Mouse (Mus musculus): ENCODE results near the gene Dnah1. TPM values are rescaled to one million over a fixed set of nuclear protein-coding genes. Genes with fewer than 3 reads are reported as not detected.

Gene Dnah1
- polyA plus RNA-seq, 2 experiments from 2014 or later, result 0.04 TPM; not detected in 1

- peak; percentile 63 for ATAC-seq
These were observed 89.6 kb downstream of the Dnah1 start for GRCm38 (mm10) chr14:31233996-31234591.

GRCm38 (mm10) chr14:31233070-31233995 lies 90.4 kb downstream of the Dnah1 start:
- ATAC-seq, result no peak

GRCm38 (mm10) chr14:31232404-31233069 lies 91.2 kb downstream of the Dnah1 start:
- ATAC-seq, result no peak

GRCm38 (mm10) chr14:31230442-31230841 lies 93.3 kb downstream of the Dnah1 start:
- no peak for ATAC-seq

- ATAC-seq, result no peak
These were observed 95.5 kb downstream of the Dnah1 start for GRCm38 (mm10) chr14:31228234-31228633.

- no peak for ATAC-seq
These were observed 96.7 kb downstream of the Dnah1 start for GRCm38 (mm10) chr14:31226978-31227377.

GRCm38 (mm10) chr14:31217666-31218065 lies 106.0 kb downstream of the Dnah1 start, which contains the start of gene Sema3g:
Sema3g (plus strand) TSS chr14:31217860.
- no peak for ATAC-seq

GRCm38 (mm10) chr14:31216846-31217245 lies 106.8 kb downstream of the Dnah1 start, which contains the start of gene Nisch:
Nisch (minus strand) TSS chr14:31216946.
- ATAC-seq, result no peak

GRCm38 (mm10) chr14:31215157-31216002 lies 108.3 kb downstream of the Dnah1 start:
- ATAC-seq, result peak; percentile 87

- no peak for ATAC-seq
These were observed 109.0 kb downstream of the Dnah1 start for GRCm38 (mm10) chr14:31214684-31215083.

- no peak for ATAC-seq
These were observed 109.8 kb downstream of the Dnah1 start for GRCm38 (mm10) chr14:31213868-31214267.

GRCm38 (mm10) chr14:31212499-31212898 lies 111.2 kb downstream of the Dnah1 start:
- ATAC-seq, result no peak

- ATAC-seq, result no peak
These were observed 111.8 kb downstream of the Dnah1 start for GRCm38 (mm10) chr14:31211854-31212253.

Other genes with a start within 250 kb of the Dnah1 start
- gene Smim4, start 194.9 kb downstream of the Dnah1 start, polyA plus RNA-seq (2017; shearing (Covaris generic)), result 100 to 1,000 TPM in 1 of 2 experiments, 10 to 100 TPM in 1; 76.4 to 122 TPM
- gene Nt5dc2, start 192.8 kb downstream of the Dnah1 start, polyA plus RNA-seq (2017; shearing (Covaris generic)), result not detected
- 1 to 10 TPM; 1.6 to 1.9 TPM for gene Stab1, start 155.3 kb downstream of the Dnah1 start, polyA plus RNA-seq (2017; shearing (Covaris generic))
- not detected for gene Tnnc1, start 115.6 kb downstream of the Dnah1 start, polyA plus RNA-seq (2017; shearing (Covaris generic))
- gene Nisch, start 107.0 kb downstream of the Dnah1 start, polyA plus RNA-seq (2017; shearing (Covaris generic)), result 100 to 1,000 TPM; 130 to 131 TPM
- gene Sema3g, start 106.0 kb downstream of the Dnah1 start, polyA plus RNA-seq (2017; shearing (Covaris generic)), result not detected
- gene Phf7, start 72.6 kb downstream of the Dnah1 start, polyA plus RNA-seq (2017; shearing (Covaris generic)), result 10 to 100 TPM; 10.7 to 12.9 TPM
- gene Bap1, start 72.4 kb downstream of the Dnah1 start, polyA plus RNA-seq (2017; shearing (Covaris generic)), result 10 to 100 TPM; 21.1 to 25.4 TPM
- 10 to 100 TPM; 18.1 to 18.6 TPM for gene Capn7, start 12.7 kb upstream of the Dnah1 start, polyA plus RNA-seq (2017; shearing (Covaris generic))
- gene Sh3bp5, start 112.2 kb upstream of the Dnah1 start, polyA plus RNA-seq (2017; shearing (Covaris generic)), result 10 to 100 TPM; 13.1 to 13.9 TPM
- 10 to 100 TPM; 12.2 to 13.5 TPM for gene Eaf1, start 170.5 kb upstream of the Dnah1 start, polyA plus RNA-seq (2017; shearing (Covaris generic))
- 10 to 100 TPM; 68.1 to 79.9 TPM for gene Mettl6, start 171.1 kb upstream of the Dnah1 start, polyA plus RNA-seq (2017; shearing (Covaris generic))